Mouse (Mus musculus) cerebral cortex, adult 2 months (tissue): ENCODE data around the gene Ube2d3.

Experiments used
- WGBS: fragments of 180-500 bp; shearing (Covaris S2); methylation state at CpG from one replicate; pipeline ENCODE4 v1.1.7; 2018; 5-methylcytosine and 5-hydroxymethylcytosine counted together

Gene Ube2d3

DNA sequence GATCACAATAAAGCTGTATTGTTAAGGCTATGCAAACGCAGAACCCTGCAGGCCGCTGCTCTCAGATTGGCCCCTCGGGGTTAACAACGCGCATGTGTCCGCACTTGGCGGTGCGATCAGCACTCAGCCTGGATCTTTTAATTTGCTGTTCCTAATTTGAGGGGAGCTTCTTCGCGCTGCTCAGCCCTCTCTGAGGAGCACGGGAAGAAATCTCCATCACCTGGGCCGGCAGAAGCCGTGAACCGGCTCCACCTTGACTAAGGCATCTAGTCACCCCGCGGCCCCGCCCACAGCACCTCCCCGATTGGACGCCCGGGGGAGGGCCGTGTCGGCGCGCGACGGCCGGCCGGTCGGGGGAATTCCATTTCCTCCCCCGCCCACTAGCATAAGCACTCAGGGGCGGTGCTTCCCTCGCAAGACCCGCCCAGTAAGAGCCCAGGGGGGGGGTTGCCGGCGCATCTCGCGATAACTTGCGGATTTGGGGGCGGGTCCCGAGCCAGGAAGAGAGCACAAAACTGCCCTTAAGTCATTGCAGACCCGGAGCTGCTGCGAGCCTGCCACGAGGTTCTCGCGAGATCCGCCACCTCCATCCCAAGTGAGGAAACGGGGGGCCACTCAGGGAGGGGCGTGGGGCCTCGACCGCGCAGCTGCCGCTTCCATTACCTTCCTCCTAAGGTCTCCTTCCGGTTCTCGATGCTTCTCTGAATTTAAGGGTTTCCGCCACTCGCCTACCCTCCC, at the start of gene Ube2d3:
Gene Ube2d3 (plus strand): TSS at position 392 of the 738 bp plus-strand sequence.
- WGBS = under 1% methylated on average over 56 of the region's 56 CpGs

DNA sequence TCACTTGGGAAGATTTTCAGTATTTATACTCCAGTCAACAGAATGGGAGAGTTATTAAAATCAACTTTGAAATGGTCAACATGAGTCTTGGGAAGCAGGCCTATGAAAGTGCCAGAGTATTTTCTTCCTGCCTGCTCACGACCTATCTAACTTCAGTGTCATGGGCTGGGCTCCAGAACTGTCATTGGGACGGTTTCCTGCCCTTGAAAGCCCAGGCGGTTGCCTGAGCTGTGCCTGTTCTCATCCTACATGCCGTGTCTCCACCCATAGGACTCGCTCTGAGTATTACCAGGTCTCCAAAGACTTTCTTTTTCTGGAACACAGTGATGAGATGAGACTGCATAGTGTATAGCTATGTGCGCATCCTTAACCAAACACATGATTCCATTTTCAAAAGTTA, 44.8 kb upstream of the Ube2d3 start:
- WGBS = 77% methylated on average over 6 of the region's 6 CpGs

DNA sequence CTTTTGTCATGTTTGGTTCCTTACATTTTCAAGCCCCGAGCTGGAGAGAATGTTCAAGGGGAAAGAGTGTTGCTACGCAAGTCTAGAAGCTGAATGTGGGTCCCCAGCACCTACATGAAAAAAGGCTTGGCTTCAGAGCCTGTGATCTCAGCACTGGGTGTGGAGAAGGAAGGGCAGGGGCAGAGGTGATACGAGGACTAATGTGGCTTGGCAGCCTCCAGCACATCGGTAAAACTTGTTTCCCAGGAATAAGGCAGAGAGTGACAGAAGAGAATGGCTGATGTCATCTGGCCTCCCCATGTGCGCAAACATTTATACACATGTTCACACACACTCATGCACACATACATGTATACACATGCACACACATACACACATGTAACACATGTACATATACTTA, 42.9 kb upstream of the Ube2d3 start:
- 82% methylated on average over 5 of the region's 5 CpGs for WGBS

DNA sequence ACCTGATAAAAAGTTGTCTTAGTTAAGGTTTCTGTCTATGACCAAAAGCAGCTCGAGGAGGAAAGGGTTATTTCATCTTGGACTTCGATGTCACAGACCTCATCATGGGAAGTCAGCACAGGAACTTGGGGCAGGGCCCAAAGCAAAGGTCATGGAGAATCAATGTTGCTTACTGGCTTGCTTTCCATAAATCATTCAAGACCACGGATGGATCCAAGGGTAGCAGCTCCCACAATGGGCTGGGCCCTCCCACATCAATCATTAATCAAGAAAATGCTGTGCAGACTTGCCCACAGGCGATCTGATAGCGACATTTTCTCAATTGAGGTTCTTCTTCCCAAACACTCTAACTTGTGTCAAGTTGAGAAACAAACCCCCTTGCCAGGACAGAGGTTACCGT, 41.9 kb upstream of the Ube2d3 start:
- WGBS = 74% methylated on average over 6 of the region's 6 CpGs

DNA sequence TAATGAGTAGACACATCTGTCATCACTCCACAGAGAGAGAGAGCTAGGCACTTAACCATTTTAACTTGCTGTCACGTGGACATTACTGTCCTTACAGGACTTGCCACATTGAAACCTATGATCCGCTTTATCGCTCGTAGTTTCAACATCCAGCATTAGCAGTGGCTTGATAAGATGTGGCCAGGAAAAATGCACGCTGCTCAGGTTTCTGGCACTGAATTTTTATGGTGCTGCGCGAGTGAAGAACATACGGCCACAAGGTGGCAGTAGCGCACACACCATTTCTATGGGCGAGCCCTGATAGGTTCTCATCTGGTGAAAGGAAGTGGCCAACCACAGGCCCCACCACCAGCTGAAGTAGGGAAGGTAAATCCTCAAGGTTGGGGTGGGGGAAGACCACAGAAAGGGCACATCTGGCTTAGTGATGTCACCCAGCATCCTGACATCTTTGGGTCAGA, 35.7 kb upstream of the Ube2d3 start:
- WGBS = 11% methylated on average over 10 of the region's 10 CpGs

DNA sequence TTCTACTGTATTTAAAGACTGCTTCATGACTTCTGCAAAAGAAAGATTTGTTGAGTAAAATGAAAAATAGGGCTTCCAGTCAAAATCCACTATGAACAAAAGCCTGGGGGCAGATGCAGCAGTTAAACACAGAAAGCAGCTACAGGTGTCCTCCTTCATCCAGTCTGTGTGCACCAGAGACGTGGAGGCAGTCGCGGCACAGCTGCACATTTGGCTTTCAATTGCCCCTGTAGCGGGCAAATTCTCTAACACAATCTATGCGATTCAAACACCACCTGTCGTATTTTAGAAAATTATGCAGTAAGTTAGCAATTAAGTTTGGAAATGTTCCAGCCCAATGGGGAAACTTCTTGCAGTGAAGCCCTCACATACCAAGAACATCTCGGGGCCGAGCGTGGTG, 34.7 kb upstream of the Ube2d3 start:
- 44% methylated on average over 9 of the region's 9 CpGs for WGBS

DNA sequence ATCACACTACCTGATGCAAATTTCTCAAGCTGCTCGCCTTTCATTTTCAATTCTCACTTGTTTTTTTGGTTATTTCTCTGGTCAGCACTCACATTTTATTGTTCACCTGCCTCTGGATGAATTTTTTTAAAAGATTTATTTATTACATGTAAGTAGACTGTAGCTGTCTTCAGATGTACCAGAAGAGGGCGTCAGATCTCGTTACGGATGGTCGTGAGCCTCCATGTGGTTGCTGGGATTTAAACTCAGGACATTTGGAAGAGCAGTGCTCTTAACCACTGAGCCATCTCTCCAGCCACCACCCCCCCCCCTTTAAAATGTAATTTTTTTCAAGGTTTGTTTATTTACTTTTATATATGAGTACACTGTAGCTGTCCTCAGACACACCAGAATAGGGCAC, 34.1 kb upstream of the Ube2d3 start:
- 64% methylated on average over 5 of the region's 5 CpGs for WGBS

DNA sequence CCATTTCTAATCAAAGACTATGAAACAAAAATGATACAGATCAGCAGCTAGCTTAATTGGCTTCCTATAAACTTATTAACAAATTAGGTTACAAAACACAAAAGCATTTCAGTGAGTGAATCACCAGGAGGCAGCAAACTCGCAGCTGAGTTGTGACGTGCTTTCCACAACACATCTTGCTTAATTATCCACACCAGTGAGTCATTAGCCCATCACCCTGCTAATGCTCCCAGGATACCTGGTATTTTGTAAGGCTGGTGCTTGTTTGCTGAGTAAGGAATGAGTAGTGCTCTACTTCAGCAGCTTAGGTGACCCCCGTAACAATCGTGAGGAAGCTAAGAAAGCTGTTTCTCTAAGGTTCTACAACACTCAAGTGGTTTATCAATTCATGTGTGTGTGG, 33.4 kb upstream of the Ube2d3 start:
- 58% methylated on average over 4 of the region's 4 CpGs for WGBS

DNA sequence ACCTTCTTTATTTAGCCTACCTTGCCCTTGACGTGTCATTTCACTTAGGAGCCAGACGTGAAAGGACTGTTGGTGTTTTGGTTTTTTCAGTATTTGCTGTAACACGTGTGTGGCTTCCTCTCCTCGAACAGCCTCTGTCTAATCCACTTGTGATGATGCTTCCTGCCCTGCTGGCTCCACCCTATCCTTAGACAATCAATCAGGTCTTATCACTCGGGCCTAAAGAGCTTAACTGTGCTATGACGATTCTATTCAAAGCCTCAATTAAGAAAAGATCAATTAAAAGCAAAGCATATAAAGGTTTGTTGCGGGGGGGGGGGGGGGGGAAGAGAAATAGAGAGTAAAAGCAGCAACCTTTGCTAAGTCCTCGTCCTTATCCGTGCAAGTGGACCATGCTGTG, 30.6 kb upstream of the Ube2d3 start:
- 70% methylated on average over 9 of the region's 9 CpGs for WGBS

DNA sequence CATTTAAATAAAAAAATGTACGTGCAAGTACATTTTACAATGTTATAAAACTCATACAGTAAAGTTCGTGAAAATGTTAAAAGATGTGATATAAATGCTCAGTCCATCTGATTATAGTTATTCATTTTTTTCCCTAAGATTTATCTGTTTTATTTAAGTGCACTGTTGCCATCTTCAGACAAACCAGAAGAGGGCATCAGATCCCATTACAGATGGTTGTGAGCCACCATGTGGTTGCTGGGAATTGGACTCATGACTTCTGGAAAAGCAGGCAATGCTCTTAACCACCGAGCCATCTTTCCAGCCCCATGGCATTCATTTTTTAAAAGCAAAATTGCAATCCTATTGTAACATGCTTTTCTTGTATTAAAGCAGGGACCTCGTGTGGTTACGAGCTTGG, 28.7 kb upstream of the Ube2d3 start:
- WGBS = 95% methylated on average over 5 of the region's 5 CpGs

DNA sequence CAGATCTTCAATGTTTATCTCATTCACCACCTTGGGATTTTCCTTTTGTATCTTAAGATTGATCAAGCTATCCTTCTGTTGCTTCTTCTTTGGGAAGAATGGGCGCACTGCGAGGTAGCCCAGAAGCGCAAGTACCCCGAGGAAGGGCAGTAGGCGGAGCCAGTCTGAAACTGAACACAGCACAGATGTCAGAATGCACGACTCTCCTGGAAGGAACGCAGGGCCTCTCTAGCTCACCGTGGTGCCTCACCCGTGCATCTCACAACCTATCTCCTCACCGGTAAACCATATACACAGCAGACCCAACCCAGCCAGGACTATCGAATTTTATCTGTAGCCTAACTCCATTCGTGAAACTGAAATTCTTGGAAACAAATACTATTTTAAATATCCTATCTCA, 26.9 kb upstream of the Ube2d3 start:
- WGBS = 93% methylated on average over 12 of the region's 12 CpGs

DNA sequence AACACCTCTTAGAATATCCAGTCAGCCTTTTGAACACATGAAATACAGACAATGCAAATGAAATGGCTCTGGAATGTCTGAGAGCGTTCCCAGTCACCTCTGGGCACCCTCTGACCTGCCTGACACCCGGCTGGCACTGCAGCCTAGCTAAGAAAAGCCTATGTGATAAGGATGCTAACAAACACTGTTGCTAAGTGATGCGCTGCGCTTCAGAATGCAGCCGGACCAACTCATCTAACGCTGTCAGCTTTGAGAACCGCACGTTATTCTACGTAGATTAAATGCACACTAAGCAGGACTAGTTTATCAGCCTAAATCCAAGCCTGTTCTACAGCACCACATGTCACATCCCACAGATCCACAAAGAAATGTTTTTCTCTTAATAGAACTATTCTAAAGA, 26.1 kb upstream of the Ube2d3 start:
- 74% methylated on average over 9 of the region's 9 CpGs for WGBS

DNA sequence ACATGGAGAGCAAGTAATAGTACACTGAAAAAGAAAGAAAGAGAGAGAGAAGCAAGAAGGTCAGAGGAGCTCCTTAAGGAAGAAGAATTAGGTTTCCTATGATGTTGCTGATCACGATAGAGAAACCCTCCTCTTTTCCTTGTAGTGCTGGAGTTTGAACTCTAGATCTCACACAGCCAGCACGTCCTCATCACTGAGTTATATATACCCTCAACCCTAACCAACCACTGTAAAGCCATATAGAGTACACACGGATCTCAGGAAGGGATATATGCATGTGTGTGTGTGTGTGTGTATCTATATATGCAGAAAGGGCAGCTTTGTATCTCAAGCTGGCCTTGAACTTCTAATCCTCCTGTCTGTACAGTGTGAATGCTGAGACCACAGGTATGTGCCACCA, 20.7 kb upstream of the Ube2d3 start:
- WGBS = 83% methylated on average over 3 of the region's 3 CpGs

DNA sequence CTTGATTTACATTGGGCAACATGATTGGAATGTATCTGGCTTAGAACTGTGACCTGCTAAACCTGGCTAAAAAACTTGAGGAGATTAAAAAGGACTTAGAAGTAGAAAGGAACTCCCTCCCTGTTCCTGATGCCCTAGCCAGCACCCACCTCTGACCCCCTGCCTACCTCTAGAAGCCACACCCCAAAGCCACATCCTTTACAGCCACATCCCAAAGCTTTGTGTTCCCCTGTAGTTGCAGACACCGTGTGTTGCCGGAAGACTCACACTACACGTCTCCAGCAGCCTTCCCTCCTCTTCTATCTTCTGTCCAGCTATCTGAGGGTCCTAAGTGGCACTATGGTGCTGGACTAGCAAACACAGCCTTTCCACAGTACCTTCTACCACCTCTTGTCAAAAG, 20.1 kb upstream of the Ube2d3 start:
- 82% methylated on average over 3 of the region's 3 CpGs for WGBS

DNA sequence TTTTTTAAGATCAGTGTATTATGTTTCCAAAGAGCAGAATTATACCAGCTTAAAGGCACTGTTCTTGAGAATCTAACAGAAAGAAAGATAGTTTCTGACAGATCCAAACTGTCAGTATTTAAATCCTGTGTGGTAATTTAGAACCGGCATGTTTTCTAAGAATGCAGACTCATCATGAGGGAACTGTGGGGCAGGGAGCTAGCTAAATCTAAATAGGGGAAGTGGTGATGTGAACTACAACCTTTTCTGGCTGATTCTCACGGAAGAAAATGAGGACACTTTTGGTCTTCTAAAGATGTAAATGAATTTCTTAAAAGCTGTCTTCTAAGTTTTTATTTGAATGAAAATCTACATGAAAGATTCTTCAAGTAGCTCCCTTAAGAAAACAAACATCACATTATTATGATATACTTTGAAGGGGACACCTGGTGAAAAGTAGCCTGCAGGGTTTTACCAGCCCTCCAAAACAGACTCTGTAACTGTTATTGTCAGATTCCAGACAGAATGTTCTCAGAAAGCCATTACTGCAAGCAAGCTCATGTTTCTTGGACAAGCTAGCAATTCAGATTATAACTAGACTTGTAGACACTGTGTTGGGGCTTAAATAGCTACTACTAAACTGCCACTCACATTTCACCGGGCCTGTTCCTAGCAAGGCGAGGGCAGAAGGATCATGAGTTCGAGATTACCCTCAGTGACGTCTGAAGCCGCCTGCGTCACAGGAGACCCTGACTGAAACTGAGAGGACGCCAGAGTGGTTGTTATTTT, 17.2 kb upstream of the Ube2d3 start:
- 67% methylated on average over 9 of the region's 9 CpGs for WGBS

DNA sequence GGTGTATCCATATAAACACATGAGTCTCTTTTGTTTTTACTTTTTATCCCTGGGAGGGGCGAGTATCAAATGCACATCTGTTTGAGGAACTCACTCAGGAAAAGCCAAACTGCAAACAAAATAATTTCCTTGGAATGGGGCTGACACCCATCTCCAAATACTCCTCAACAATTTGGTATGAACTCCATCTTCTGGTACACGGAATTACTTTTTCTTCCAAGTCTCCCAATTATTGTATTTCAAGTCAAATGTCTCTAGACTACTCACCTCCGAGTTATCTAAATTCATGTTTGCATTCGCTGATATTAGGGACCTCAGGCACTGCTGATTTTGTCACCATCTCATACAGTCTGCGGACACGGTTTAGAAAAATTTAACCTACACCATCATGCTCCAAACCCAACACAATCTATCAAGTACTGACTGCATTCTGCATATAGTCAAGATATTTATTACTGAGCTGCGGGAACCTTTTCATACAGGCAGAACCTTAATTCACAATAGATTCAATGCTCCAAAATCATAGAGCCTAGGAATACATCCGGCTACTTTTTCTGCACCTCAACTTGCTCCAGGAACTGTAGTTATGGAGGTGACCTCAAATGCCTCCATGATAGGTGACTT, 15.6 kb upstream of the Ube2d3 start:
- 12% methylated on average over 8 of the region's 8 CpGs for WGBS

DNA sequence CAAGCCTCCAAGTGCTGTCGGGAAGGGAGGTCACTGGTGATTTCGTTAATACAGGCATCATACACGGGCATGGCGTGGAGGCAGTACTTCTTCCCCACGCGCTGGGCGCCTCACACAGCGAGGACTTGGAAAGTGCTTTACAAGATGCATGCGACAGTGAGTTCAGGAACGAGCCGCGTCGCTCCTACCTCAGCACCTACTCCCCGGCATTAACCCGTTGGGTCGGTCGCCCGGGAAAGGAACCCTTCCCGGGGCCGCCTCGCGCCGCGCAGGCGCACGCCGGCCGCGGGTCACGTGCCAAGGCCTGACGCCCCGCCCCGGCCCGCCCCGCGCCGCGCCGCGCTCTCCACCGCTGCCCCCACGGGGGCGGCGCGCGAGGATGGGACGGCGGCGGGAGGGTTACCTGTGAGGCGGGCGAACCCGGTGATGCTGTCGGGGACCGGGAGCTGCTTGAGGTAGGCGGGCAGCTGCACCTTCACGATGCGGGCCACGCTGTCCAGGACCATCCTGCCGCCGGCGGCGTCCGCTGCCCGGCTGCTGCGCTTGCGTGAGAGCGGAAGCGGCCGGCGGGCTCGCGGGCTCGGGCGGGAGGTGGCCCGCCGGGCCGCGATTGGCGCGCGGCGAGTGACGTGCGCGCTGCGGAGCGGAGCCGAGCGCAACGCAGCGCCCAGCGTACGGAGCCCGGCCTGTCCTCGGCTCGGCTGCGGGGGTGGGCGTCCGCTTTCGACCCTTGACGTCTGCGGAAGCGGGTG, 14.9 kb upstream of the Ube2d3 start:
- under 1% methylated on average over 103 of the region's 103 CpGs for WGBS

DNA sequence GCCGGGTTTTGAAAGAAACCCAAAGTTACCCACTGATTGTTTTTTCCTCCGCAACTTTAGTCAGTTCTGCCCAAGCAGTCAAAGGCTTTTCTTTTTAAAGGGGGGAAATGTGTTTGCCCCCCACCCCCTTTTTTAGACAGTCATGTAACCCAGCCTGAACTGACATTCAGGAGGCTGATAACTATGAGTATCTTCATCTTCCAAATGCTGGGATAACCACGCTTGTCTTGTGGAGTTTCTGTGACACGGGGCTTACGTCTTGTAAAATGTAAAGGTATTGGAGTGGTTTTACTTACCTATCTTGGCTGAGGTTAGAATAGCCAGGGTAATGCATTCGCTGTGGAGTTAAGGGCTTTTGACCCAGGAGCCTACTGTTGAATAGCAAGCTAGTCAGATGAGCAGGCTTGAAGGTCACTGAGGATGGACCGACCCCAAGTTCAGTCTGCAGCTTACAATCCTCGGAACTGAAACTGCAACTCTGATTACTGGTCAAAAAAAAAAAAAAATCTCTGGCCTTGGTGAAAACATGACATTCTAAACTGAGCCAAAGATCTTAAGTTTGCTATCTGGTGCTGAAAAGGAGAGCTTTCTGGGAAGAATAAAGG, 14.2 kb upstream of the Ube2d3 start, which contains the start of gene Cisd2:
Gene Cisd2 (minus strand): TSS at position 318 of the 605 bp plus-strand sequence.
- WGBS = 2% methylated on average over 8 of the region's 8 CpGs

DNA sequence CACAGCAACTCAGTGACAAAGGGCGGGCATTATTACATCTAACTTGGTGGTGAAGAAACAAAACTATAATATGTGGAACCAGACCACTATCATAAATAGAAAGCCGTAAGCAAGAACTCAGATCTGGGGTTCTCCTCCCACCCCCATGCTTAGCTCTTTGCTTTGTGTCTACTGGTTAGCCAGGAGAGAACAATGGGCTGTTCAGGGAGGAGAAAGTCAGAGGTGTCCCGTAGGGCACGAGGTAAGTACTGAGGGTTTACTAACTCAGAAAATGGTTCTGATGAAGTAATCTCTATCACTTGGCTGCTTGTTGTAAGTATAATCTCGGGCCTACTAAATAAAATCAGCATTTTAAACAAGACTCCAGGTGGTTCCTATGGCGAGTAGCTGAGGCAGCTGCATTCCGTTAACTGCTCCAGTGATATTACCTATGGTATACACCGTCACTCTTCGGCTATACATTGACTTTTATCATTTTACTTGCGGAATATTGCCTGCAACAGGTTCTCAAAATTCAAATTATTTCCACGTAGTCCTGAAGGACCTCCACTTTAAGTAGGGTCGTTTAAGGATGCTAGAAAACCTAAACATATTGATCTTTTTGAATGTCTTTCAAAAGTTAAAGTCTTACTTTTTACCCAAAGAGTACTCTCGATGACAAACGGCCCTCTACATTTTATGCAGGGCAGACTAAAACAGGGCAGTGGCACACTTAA, 890 bp upstream of the Ube2d3 start:
- 36% methylated on average over 14 of the region's 14 CpGs for WGBS

DNA sequence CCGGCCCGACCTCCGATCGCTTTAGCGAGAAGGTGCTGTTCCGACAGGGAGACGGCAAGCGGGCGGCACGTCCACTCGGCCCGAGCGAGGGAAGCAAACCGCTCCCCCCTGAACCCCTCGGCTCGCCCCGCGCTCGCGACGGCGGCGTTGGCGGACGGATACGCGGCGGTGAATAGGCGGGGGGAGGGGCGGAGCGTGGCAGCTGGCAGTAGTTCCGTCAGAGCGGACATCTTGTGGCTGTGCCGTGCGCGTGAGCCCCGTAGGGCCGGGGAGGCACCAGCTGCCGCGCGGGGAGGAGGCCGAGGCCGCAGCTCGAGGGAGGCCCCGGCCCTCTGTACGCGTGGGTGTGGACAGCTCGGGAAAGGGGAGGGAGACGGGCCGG, 573 bp downstream of the Ube2d3 start:
- under 1% methylated on average over 45 of the region's 50 CpGs for WGBS
